Comparison of ENCODE assay signal across 9 mouse cellular contexts in genomic region chr11:103080323-103081091, GRCm38 (mm10). TPM values are rescaled to one million over a fixed set of nuclear protein-coding genes. Genes with fewer than 3 reads are reported as not detected.
DNase-seq lines count a peak whose midpoint lies in the region; ATAC-seq and TF ChIP-seq lines count a peak whose summit lies in the region.
"Had no signal": no experiment of that assay in that cellular context is flagged by ENCODE, and none has a peak within 500 bp of the region (broad histone marks: within the 10 kb centered on the region; RNA-seq: fewer than 3 reads in every experiment).

No protein-coding gene starts in this region.

- intact Hi-C loops in left cerebral cortex, postnatal 4 days (cut with DNase I): no loop called here

- H3K4me3 ChIP-seq in midbrain, embryonic 16.5 days (ENCODE audit: low read depth, low read length): peak overlapping the region; percentile 33
- H3K4me3 ChIP-seq in kidney, adult 2 months (ENCODE audit: insufficient read depth, low read depth, low read length): no peak overlapping the region
- H3K4me3 ChIP-seq: erythroblast, embryonic 14.5 days had no signal

- TF ChIP-seq CTCF in kidney, adult 2 months (conservative IDR thresholded peaks at IDR 0.05; ENCODE audit: insufficient read depth, insufficient read length, low read depth, low read length): no peak

- 2% methylated on average over 43 of the region's 43 CpGs for WGBS in midbrain, embryonic 16.5 days
- 22% methylated on average over 43 of the region's 43 CpGs for WGBS in kidney, adult 2 months

- no peak overlapping the region for H3K27ac ChIP-seq in midbrain, embryonic 16.5 days (ENCODE audit: low read length)
- H3K27ac ChIP-seq in kidney, adult 2 months (ENCODE audit: insufficient read depth, low read depth, low read length): no peak overlapping the region

- DNase-seq in adrenal gland, postnatal 14 days: peak; percentile 25
- DNase-seq in adrenal gland, postnatal 10 days: no peak
- DNase-seq in right cerebral cortex, adult 18-20 months: peak; percentile 48
- DNase-seq in right cerebral cortex, postnatal 25 days: no peak
- DNase-seq in induced T-regulatory cell, adult 2 months (ENCODE audit: low read depth): peak; percentile 23
- no peak for DNase-seq in left cerebral cortex, postnatal 4 days
- DNase-seq in kidney, adult 2 months: no peak

- no peaks in the 10 kb centered on the region for H3K36me3 ChIP-seq in midbrain, embryonic 16.5 days (ENCODE audit: control insufficient read depth, insufficient read depth, low read length)
- H3K36me3 ChIP-seq in kidney, adult 2 months (ENCODE audit: control insufficient read depth, insufficient read depth, low read length): no peaks in the 10 kb centered on the region

- peaks cover 6% of the 10 kb centered on the region; the same call in 1 of the 2 replicates for H3K4me1 ChIP-seq in midbrain, embryonic 16.5 days (ENCODE audit: control insufficient read depth, insufficient read depth, low read length)
- no peaks in the 10 kb centered on the region for H3K4me1 ChIP-seq in kidney, adult 2 months (ENCODE audit: control insufficient read depth, insufficient read depth, low read length)

- H3K9ac ChIP-seq in midbrain, embryonic 16.5 days (ENCODE audit: low read depth, low read length): peak overlapping the region; percentile 49; the same call in 1 of the 2 replicates

- H3K9me3 ChIP-seq in midbrain, embryonic 16.5 days (replicated peaks; ENCODE audit: control insufficient read depth, low read length, poor library complexity, severe bottlenecking): no peaks in the 10 kb centered on the region

- H3K27me3 ChIP-seq in midbrain, embryonic 16.5 days (ENCODE audit: control insufficient read depth, insufficient read depth, low read depth, low read length): peaks cover 19% of the 10 kb centered on the region
- H3K27me3 ChIP-seq in kidney, adult 2 months (replicated peaks; ENCODE audit: control insufficient read depth, insufficient read depth, low read length): no peaks in the 10 kb centered on the region

- no peak for TF ChIP-seq POLR2A in kidney, adult 2 months (IDR thresholded peaks at IDR 0.05; ENCODE audit: low read depth, low read length)

- peak; percentile 60; the same call in 1 of the 2 replicates for ATAC-seq in midbrain, embryonic 16.5 days

- peak overlapping the region; percentile 56 for H3K4me2 ChIP-seq in midbrain, embryonic 16.5 days (ENCODE audit: low read length)

RNA-seq across cellular contexts. Expression of gene Plcd3, which starts 21.0 kb away (rescaled TPM):
- total RNA-seq in adrenal gland, postnatal 14 days (2021): 9.3 and 11.2 TPM in 2 replicates
- 10 to 100 TPM in 1 of 2 experiments, 1 to 10 TPM in 1; 8.7 to 11.0 TPM for total RNA-seq in adrenal gland, postnatal 10 days (2021)
- 2.8 and 3.6 TPM in 2 replicates for polyA plus RNA-seq in midbrain, embryonic 16.5 days (2015; fragmentation: Nextera tagmentation; extraction: Ambion mirVana)
- 10 to 100 TPM; 11.1 to 13.8 TPM for total RNA-seq in left cerebral cortex, postnatal 4 days (2021)
- polyA plus RNA-seq in kidney, adult 2 months (2012; rRNA removed): 14.9 and 18.1 TPM in 2 replicates

RNA-seq across cellular contexts. Expression of gene Acbd4, which starts 21.0 kb away (rescaled TPM):
- 77.8 and 84.9 TPM in 2 replicates for total RNA-seq in adrenal gland, postnatal 14 days (2021)
- total RNA-seq in adrenal gland, postnatal 10 days (2021): 10 to 100 TPM; 81.0 to 94.7 TPM
- 11.6 and 13.0 TPM in 2 replicates for polyA plus RNA-seq in midbrain, embryonic 16.5 days (2015; fragmentation: Nextera tagmentation; extraction: Ambion mirVana)
- 10 to 100 TPM; 31.7 to 41.3 TPM for total RNA-seq in left cerebral cortex, postnatal 4 days (2021)
- 119 and 130 TPM in 2 replicates for polyA plus RNA-seq in kidney, adult 2 months (2012; rRNA removed)

RNA-seq across cellular contexts. Expression of gene Hexim1, which starts 35.5 kb away (rescaled TPM):
- total RNA-seq in adrenal gland, postnatal 14 days (2021): 57.8 and 62.1 TPM in 2 replicates
- total RNA-seq in adrenal gland, postnatal 10 days (2021): 10 to 100 TPM; 49.6 to 50.1 TPM
- polyA plus RNA-seq in midbrain, embryonic 16.5 days (2015; fragmentation: Nextera tagmentation; extraction: Ambion mirVana): 4.1 and 4.2 TPM in 2 replicates
- 10 to 100 TPM; 22.9 to 23.2 TPM for total RNA-seq in left cerebral cortex, postnatal 4 days (2021)
- polyA plus RNA-seq in kidney, adult 2 months (2012; rRNA removed): 24.9 and 26.4 TPM in 2 replicates

RNA-seq across cellular contexts. Expression of gene Hexim2, which starts 51.7 kb away (rescaled TPM):
- total RNA-seq in adrenal gland, postnatal 14 days (2021): 3.9 and 5.6 TPM in 2 replicates
- 1 to 10 TPM; 4.8 to 8.9 TPM for total RNA-seq in adrenal gland, postnatal 10 days (2021)
- polyA plus RNA-seq in midbrain, embryonic 16.5 days (2015; fragmentation: Nextera tagmentation; extraction: Ambion mirVana): 29.9 and 37.0 TPM in 2 replicates
- 10 to 100 TPM; 19.0 to 24.2 TPM for total RNA-seq in left cerebral cortex, postnatal 4 days (2021)
- 3.8 and 4.0 TPM in 2 replicates for polyA plus RNA-seq in kidney, adult 2 months (2012; rRNA removed)

RNA-seq across cellular contexts. Expression of gene Dcakd, which starts 52.4 kb away (rescaled TPM):
- 65.0 and 66.3 TPM in 2 replicates for total RNA-seq in adrenal gland, postnatal 14 days (2021)
- total RNA-seq in adrenal gland, postnatal 10 days (2021): 10 to 100 TPM; 65.6 to 74.8 TPM
- polyA plus RNA-seq in midbrain, embryonic 16.5 days (2015; fragmentation: Nextera tagmentation; extraction: Ambion mirVana): 157 and 174 TPM in 2 replicates
- total RNA-seq in left cerebral cortex, postnatal 4 days (2021): 100 to 1,000 TPM; 116 to 128 TPM
- polyA plus RNA-seq in kidney, adult 2 months (2012; rRNA removed): 49.5 and 51.3 TPM in 2 replicates

Comparison
In these comparisons a context has a peak if more than half of its experiments do, and no peak if none do; other contexts are left out.
1. DNase-seq: peak in adrenal gland, postnatal 14 days (single experiment), right cerebral cortex, adult 18-20 months (single experiment) and induced T-regulatory cell, adult 2 months (single experiment); none in adrenal gland, postnatal 10 days (single experiment), right cerebral cortex, postnatal 25 days (single experiment), left cerebral cortex, postnatal 4 days (single experiment) and kidney, adult 2 months (single experiment).